Mouse (Mus musculus): Measurements from ENCODE around the gene Edn2.

Edn2 gene

GRCm38 (mm10) chr4:120161166-120161949, at the start of gene Edn2:
Gene Edn2 (plus strand): TSS chr4:120161206.
- no peak for DNase-seq

- no peak for DNase-seq
These were observed 45.5 kb upstream of the Edn2 start for GRCm38 (mm10) chr4:120115516-120115915.

- DNase-seq: no peak
These were observed 44.7 kb upstream of the Edn2 start for GRCm38 (mm10) chr4:120116312-120116711.

- DNase-seq: peak; percentile 77
These were observed 40.7 kb upstream of the Edn2 start for GRCm38 (mm10) chr4:120120276-120120675.

GRCm38 (mm10) chr4:120124656-120125055, 36.4 kb upstream of the Edn2 start:
- no peak for DNase-seq

GRCm38 (mm10) chr4:120126047-120126446, 35.0 kb upstream of the Edn2 start:
- DNase-seq: no peak

GRCm38 (mm10) chr4:120127333-120127732, 33.7 kb upstream of the Edn2 start:
- no peak for DNase-seq

GRCm38 (mm10) chr4:120128033-120128432, 33.0 kb upstream of the Edn2 start:
- DNase-seq: no peak

- peak; percentile 63 for DNase-seq
These were observed 31.6 kb upstream of the Edn2 start for GRCm38 (mm10) chr4:120129233-120129885.

- DNase-seq: no peak
These were observed 30.1 kb upstream of the Edn2 start for GRCm38 (mm10) chr4:120130926-120131325.

- peak; percentile 70 for DNase-seq
These were observed 29.4 kb upstream of the Edn2 start for GRCm38 (mm10) chr4:120131441-120132220.

GRCm38 (mm10) chr4:120134223-120134622, 26.8 kb upstream of the Edn2 start:
- DNase-seq: no peak

- no peak for DNase-seq
These were observed 19.2 kb upstream of the Edn2 start for GRCm38 (mm10) chr4:120141810-120142209.

- DNase-seq: no peak
These were observed 18.1 kb upstream of the Edn2 start for GRCm38 (mm10) chr4:120142905-120143304.

- peak; percentile 85 for DNase-seq
These were observed 16.7 kb upstream of the Edn2 start for GRCm38 (mm10) chr4:120144343-120144742.

- DNase-seq: no peak
These were observed 15.1 kb upstream of the Edn2 start for GRCm38 (mm10) chr4:120145931-120146330.

GRCm38 (mm10) chr4:120148291-120149141, 12.5 kb upstream of the Edn2 start:
- no peak for DNase-seq

- DNase-seq: no peak
These were observed 11.9 kb upstream of the Edn2 start for GRCm38 (mm10) chr4:120149142-120149524.

GRCm38 (mm10) chr4:120150345-120150920, 10.6 kb upstream of the Edn2 start:
- DNase-seq: no peak

- no peak for DNase-seq
These were observed 9.1 kb upstream of the Edn2 start for GRCm38 (mm10) chr4:120151906-120152305.

- DNase-seq: no peak
These were observed 8.4 kb upstream of the Edn2 start for GRCm38 (mm10) chr4:120152648-120153047.

GRCm38 (mm10) chr4:120153736-120154135, 7.3 kb upstream of the Edn2 start:
- DNase-seq: no peak

Data from cerebellum, adult 9-11 months (tissue).